21 mouse cellular contexts compared by ENCODE assay signal in the genomic region with DNA sequence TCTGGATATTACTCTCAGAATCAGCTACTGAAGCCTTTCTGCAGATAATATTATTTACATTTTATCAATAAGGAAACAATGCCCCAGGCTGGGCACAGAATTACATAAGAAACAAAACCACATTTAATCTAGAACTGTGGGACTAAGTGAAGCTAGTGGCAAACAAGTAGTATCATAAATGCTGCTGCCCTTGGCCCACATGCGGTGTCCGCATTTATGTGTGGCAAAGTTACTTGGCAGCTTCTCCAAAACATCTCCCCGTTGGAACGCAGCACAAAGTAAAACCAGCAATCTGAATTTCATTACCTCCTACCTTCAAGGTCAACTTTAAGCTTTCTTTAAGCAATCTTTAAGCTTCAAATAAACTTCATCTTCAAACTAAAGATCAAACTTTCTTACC. TPM values are rescaled to one million over a fixed set of nuclear protein-coding genes. Genes with fewer than 3 reads are reported as not detected.
A peak's percentile ranks its signal among the peaks of the same experiment; 100 is the strongest.
DNase-seq lines count a peak whose midpoint lies in the region; ATAC-seq lines count a peak whose summit lies in the region.
"Had no signal": no experiment of that assay in that cellular context is flagged by ENCODE, and none has a peak within 500 bp of the region (broad histone marks: within the 10 kb centered on the region; RNA-seq: fewer than 3 reads in every experiment).

No protein-coding gene starts in this region.

- no peak overlapping the region for H3K9ac ChIP-seq in heart, embryonic 16.5 days (ENCODE audit: low read length)
- H3K9ac ChIP-seq: embryonic facial prominence, embryonic 12.5 days; forebrain, embryonic 13.5 days; limb, embryonic 13.5 days; liver, embryonic 14.5 days had no signal

- H3K4me1 ChIP-seq in heart, embryonic 16.5 days (ENCODE audit: control insufficient read depth, insufficient read depth, low read length) = peaks cover 16% of the 10 kb centered on the region

- no peaks in the 10 kb centered on the region for H3K27me3 ChIP-seq in heart, embryonic 16.5 days (ENCODE audit: control insufficient read depth, insufficient read depth, low read length)
- H3K27me3 ChIP-seq: embryonic facial prominence, embryonic 12.5 days; forebrain, embryonic 13.5 days; limb, embryonic 13.5 days had no signal

- H3K36me3 ChIP-seq in heart, embryonic 16.5 days (ENCODE audit: control insufficient read depth, insufficient read depth) = no peaks in the 10 kb centered on the region
- H3K36me3 ChIP-seq: embryonic facial prominence, embryonic 12.5 days; limb, embryonic 13.5 days had no signal

- no peak overlapping the region for H3K4me2 ChIP-seq in heart, embryonic 16.5 days (ENCODE audit: low read depth, low read length)
- H3K4me2 ChIP-seq: embryonic facial prominence, embryonic 12.5 days; forebrain, embryonic 13.5 days; limb, embryonic 13.5 days; midbrain, embryonic 11.5 days had no signal

- no peak overlapping the region for H3K4me3 ChIP-seq in heart, embryonic 16.5 days (ENCODE audit: low read length)
- H3K4me3 ChIP-seq: embryonic facial prominence, embryonic 12.5 days; erythroblast, embryonic 14.5 days; forebrain, embryonic 13.5 days; limb, embryonic 13.5 days had no signal

- WGBS in heart, embryonic 16.5 days = 63% methylated on average over 4 of the region's 4 CpGs

- ATAC-seq in heart, embryonic 16.5 days (replicated peaks; ENCODE audit: extremely low read depth, insufficient read depth, low FRiP score) = no peak
- ATAC-seq: forebrain, embryonic 13.5 days; hindbrain, postnatal 0 days; intestine, postnatal 0 days had no signal

- peak overlapping the region; percentile 46; the same call in 1 of the 2 replicates for H3K27ac ChIP-seq in heart, embryonic 16.5 days (ENCODE audit: low read length)
- H3K27ac ChIP-seq: embryonic facial prominence, embryonic 12.5 days; forebrain, embryonic 13.5 days; hindbrain, postnatal 0 days; kidney, postnatal 0 days; limb, embryonic 13.5 days; liver, embryonic 14.5 days had no signal

- no peaks in the 10 kb centered on the region for H3K9me3 ChIP-seq in heart, embryonic 16.5 days (replicated peaks; ENCODE audit: control insufficient read depth, low read length)
- H3K9me3 ChIP-seq: embryonic facial prominence, embryonic 12.5 days; forebrain, embryonic 13.5 days; limb, embryonic 13.5 days had no signal

- DNase-seq in heart, postnatal 4 days = no peak
- peak; percentile 12 for DNase-seq in lung, postnatal 36 days
- DNase-seq in lung, postnatal 25 days (ENCODE audit: low spot score) = no peak
- peak; percentile 50 for DNase-seq in adrenal gland, postnatal 14 days
- no peak for DNase-seq in frontal cortex, postnatal 36 days (ENCODE audit: low spot score in 2 of 2)
- no peak for DNase-seq in thymus, postnatal 14 days
- DNase-seq: cerebellum, adult 9-10 months; gastrocnemius, postnatal 14 days; heart, postnatal 36 days; right cerebral cortex, adult 18-20 months; thymus, postnatal 36 days had no signal

RNA-seq across cellular contexts. Expression of a gene that starts 25.5 kb away (rescaled TPM):
- polyA plus RNA-seq in heart, embryonic 16.5 days (2015; fragmentation: Nextera tagmentation; extraction: Ambion mirVana) = 15.7 and 15.8 TPM in 2 replicates
- 10 to 100 TPM; 85.7 to 88.5 TPM for total RNA-seq in heart, postnatal 4 days (2021)
- total RNA-seq in adrenal gland, postnatal 14 days (2021) = 97.8 and 100 TPM in 2 replicates

RNA-seq across cellular contexts. Expression of a gene that starts 26.2 kb away (rescaled TPM):
- polyA plus RNA-seq in heart, embryonic 16.5 days (2015; fragmentation: Nextera tagmentation; extraction: Ambion mirVana) = 2.2 and 3.4 TPM in 2 replicates
- 1 to 10 TPM in 1 of 2 experiments, under 1 TPM in 1; 0.81 to 1.8 TPM for total RNA-seq in heart, postnatal 4 days (2021)
- 2.8 and 3.4 TPM in 2 replicates for total RNA-seq in adrenal gland, postnatal 14 days (2021)

Comparison
In these comparisons a context has a peak if more than half of its experiments do, and no peak if none do; other contexts are left out.
1. DNase-seq: peak in lung, postnatal 36 days (single experiment) and adrenal gland, postnatal 14 days (single experiment); none in heart, postnatal 4 days (single experiment), lung, postnatal 25 days (single experiment), frontal cortex, postnatal 36 days (0 of 2) and thymus, postnatal 14 days (single experiment).